Mouse (Mus musculus) midbrain, embryonic 14.5 days (tissue): Measurements from ENCODE around the gene Lcp1. TPM values are rescaled to one million over a fixed set of nuclear protein-coding genes. Genes with fewer than 3 reads are reported as not detected.

Source experiments
- ATAC-seq: fragments of 200-750 bp; cut with Nextera tagmentation; 2 replicates; pipeline ENCODE4 v1.8.0; 2017; ENCODE audit warnings: moderate number of reproducible peaks, moderate library complexity; ENCODE audit not compliant: low FRiP score, low TSS enrichment
- DNase-seq: peaks from one replicate; pipeline ENCODE4 v3.0.0-alpha.2; 2015
- H3K27ac ChIP-seq: fragments of 300-500 bp; sonication (generic); replicated peaks from 2 replicates; pipeline ENCODE4 v1.5.1; 2014; ENCODE audit warnings: mild to moderate bottlenecking, low read depth, low read length, moderate library complexity
- H3K27me3 ChIP-seq: fragments of 300-500 bp; sonication (generic); 2 replicates; pipeline ENCODE4 v1.6.1; 2014; ENCODE audit warnings: low read length, control low read depth, mixed read lengths; ENCODE audit not compliant: control insufficient read depth, insufficient read depth
- H3K36me3 ChIP-seq: fragments of 300-500 bp; sonication (generic); 2 replicates; pipeline ENCODE4 v1.6.1; 2014; ENCODE audit warnings: low read length, control low read depth; ENCODE audit not compliant: control insufficient read depth, insufficient read depth
- H3K4me1 ChIP-seq: fragments of 300-500 bp; sonication (generic); 2 replicates; pipeline ENCODE4 v1.6.1; 2014; ENCODE audit warnings: mild to moderate bottlenecking, antibody characterized with exemption, low read length, control low read depth; ENCODE audit not compliant: control insufficient read depth, insufficient read depth
- H3K4me2 ChIP-seq: fragments of 300-500 bp; sonication (generic); 2 replicates; pipeline ENCODE4 v1.6.1; 2014; ENCODE audit warnings: mild to moderate bottlenecking, low read length, moderate library complexity
- H3K4me3 ChIP-seq: fragments of 300-500 bp; sonication (generic); replicated peaks from 2 replicates; pipeline ENCODE4 v1.5.1; 2014; ENCODE audit warnings: low read depth, low read length
- H3K9ac ChIP-seq: fragments of 300-500 bp; sonication (generic); replicated peaks from 2 replicates; pipeline ENCODE4 v1.6.1; 2014; ENCODE audit warnings: mild to moderate bottlenecking, low read length, moderate library complexity
- H3K9me3 ChIP-seq: fragments of 300-500 bp; sonication (generic); 2 replicates; pipeline ENCODE4 v1.6.1; 2016; ENCODE audit warnings: low read length, control low read depth, mixed read lengths; ENCODE audit not compliant: control insufficient read depth
- WGBS: fragments of 180-500 bp; shearing (Covaris S2); extraction: QIAGEN DNeasy Blood & Tissue Kit; methylation state at CpG from one replicate; pipeline ENCODE4 v1.1.7; 2014; 5-methylcytosine and 5-hydroxymethylcytosine counted together
- microRNA-seq: library from miRNA; unstranded; fragments of <30 nt; microRNA quantifications from one replicate; pipeline ENCODE4, GENCODE M21; 2016
- polyA plus RNA-seq: library from polyadenylated mRNA; unstranded; fragments of >200 nt; fragmentation: Nextera tagmentation; extraction: Ambion mirVana; gene quantifications from 2 replicates; pipeline ENCODE4 v1.2.1, GENCODE M21; 2014

The Lcp1 gene
- polyA plus RNA-seq, 1 experiment from 2014 or later: 19.0 TPM

DNA sequence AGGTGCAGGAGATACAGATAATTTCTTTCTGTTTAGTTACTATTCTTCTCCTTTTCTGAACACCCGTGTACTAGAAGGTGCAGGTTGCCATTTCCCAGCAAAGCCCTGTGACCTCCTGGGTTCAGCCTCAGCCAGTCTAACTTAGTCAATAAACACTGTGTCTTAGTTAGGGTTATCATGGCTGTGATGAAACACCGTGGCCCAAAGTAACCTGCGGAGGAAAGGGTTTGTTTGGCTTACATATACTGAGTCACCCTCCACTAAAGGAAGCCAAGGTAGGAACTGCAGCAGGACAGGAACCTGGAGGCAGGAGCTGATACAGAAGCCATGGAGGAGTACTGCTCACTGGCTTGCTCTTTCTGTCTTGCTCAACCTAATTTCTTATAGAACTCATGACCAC is 119.5 kb downstream of the Lcp1 start:
- 89% methylated on average over 3 of the region's 3 CpGs for WGBS
- no peaks in the 10 kb centered on the region for H3K27me3 ChIP-seq

GRCm38 (mm10) chr14:75256521-75256920 is 125.6 kb downstream of the Lcp1 start:
- no peaks in the 10 kb centered on the region for H3K27me3 ChIP-seq
- ATAC-seq: no peak
- H3K27ac ChIP-seq: no peak overlapping the region
- no peak overlapping the region for H3K4me2 ChIP-seq
- no peaks in the 10 kb centered on the region for H3K9me3 ChIP-seq
- 55% methylated on average over 5 of the region's 5 CpGs for WGBS
- H3K4me3 ChIP-seq: no peak overlapping the region
- no peaks in the 10 kb centered on the region for H3K36me3 ChIP-seq
- DNase-seq: peak; percentile 37
- no peaks in the 10 kb centered on the region for H3K4me1 ChIP-seq
- no peak overlapping the region for H3K9ac ChIP-seq

More for the DNA sequence above, 119.5 kb downstream of the Lcp1 start:
- no peak overlapping the region for H3K4me2 ChIP-seq
- DNase-seq (no peak), ATAC-seq (no peak)
- H3K4me3 ChIP-seq: no peak overlapping the region
- no peak overlapping the region for H3K9ac ChIP-seq
- H3K4me1 ChIP-seq: no peaks in the 10 kb centered on the region
- no peak overlapping the region for H3K27ac ChIP-seq
- no peaks in the 10 kb centered on the region for H3K9me3 ChIP-seq
- no peaks in the 10 kb centered on the region for H3K36me3 ChIP-seq

GRCm38 (mm10) chr14:75269531-75269930 is 138.6 kb downstream of the Lcp1 start:
- no peak overlapping the region for H3K9ac ChIP-seq
- no peaks in the 10 kb centered on the region for H3K9me3 ChIP-seq
- H3K4me1 ChIP-seq: no peaks in the 10 kb centered on the region
- no peak for ATAC-seq
- DNase-seq: no peak
- WGBS: 89% methylated on average over 5 of the region's 5 CpGs
- no peak overlapping the region for H3K27ac ChIP-seq
- no peak overlapping the region for H3K4me3 ChIP-seq
- no peaks in the 10 kb centered on the region for H3K36me3 ChIP-seq
- H3K4me2 ChIP-seq: no peak overlapping the region
- H3K27me3 ChIP-seq: no peaks in the 10 kb centered on the region

DNA sequence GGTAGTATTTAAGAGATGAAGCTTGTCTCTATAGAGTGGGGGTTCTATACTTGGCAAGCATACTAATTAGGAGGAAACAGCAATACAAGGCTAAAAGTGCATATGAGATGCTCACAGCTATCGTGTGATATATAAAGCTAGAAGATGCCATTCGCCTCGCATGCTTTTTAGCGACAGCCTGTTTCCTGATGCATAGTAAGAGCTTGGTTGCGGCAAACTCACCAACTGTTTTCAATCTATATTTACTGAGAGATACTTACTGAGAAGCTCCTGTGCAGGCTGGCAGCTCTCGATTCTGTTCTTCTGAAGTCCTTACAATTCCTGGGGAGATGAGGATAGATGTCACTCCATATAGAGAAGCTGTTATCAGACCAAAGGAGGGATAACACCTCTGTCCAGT is 148.8 kb downstream of the Lcp1 start:
- DNase-seq: no peak
- 92% methylated on average over 6 of the region's 6 CpGs for WGBS

GRCm38 (mm10) chr14:75280406-75280805 is 149.5 kb downstream of the Lcp1 start:
- WGBS: 75% methylated on average over 5 of the region's 5 CpGs
- H3K9me3 ChIP-seq: no peaks in the 10 kb centered on the region
- H3K27me3 ChIP-seq: no peaks in the 10 kb centered on the region
- H3K4me3 ChIP-seq: no peak overlapping the region
- H3K4me2 ChIP-seq: no peak overlapping the region
- H3K27ac ChIP-seq: no peak overlapping the region
- no peaks in the 10 kb centered on the region for H3K36me3 ChIP-seq
- no peak for ATAC-seq
- peaks cover 11% of the 10 kb centered on the region; the same call in 1 of the 2 replicates for H3K4me1 ChIP-seq
- DNase-seq: no peak
- no peak overlapping the region for H3K9ac ChIP-seq

More for the DNA sequence above, 148.8 kb downstream of the Lcp1 start:
- Histone ChIP-seq H3K4me1 (peaks cover 6% of the 10 kb centered on the region; the same call in 1 of the 2 replicates), H3K9ac (no peak overlapping the region), H3K36me3 (no peaks in the 10 kb centered on the region), H3K27me3 (no peaks in the 10 kb centered on the region), H3K4me3 (no peak overlapping the region), H3K27ac (no peak overlapping the region), H3K4me2 (no peak overlapping the region), H3K9me3 (no peaks in the 10 kb centered on the region)
- ATAC-seq: no peak

Small RNA genes within 50 kb of the gene (microRNA-seq; reads per million reads assigned to microRNA genes)
- not detected for gene Gm44482

Other genes starting within 250 kb of the Lcp1 start
- gene Lrch1, start 183.2 kb upstream of the Lcp1 start, polyA plus RNA-seq: 14.3 and 19.4 TPM in 2 replicates
- gene Rubcnl, start 115.1 kb upstream of the Lcp1 start, polyA plus RNA-seq: 0.08 and 0.13 TPM in 2 replicates
- 0.08 TPM in 1 of 2 replicates, not detected in the other for gene Lrrc63, start 220 bp upstream of the Lcp1 start, polyA plus RNA-seq
- not detected in 2 replicates for gene Cpb2, start 111.2 kb downstream of the Lcp1 start, polyA plus RNA-seq
- 34.5 and 40.1 TPM in 2 replicates for gene Zc3h13, start 153.3 kb downstream of the Lcp1 start, polyA plus RNA-seq